Comparison of ENCODE assay signal across 11 mouse cellular contexts in genomic region chr12:99348940-99349649, GRCm38 (mm10).
DNase-seq lines count a peak whose midpoint lies in the region; ATAC-seq lines count a peak whose summit lies in the region.
"Had no signal": no experiment of that assay in that cellular context is flagged by ENCODE, and none has a peak within 500 bp of the region (broad histone marks: within the 10 kb centered on the region; RNA-seq: fewer than 3 reads in every experiment).

No protein-coding gene starts in this region.

- no peak overlapping the region for H3K4me2 ChIP-seq in kidney, embryonic 14.5 days (replicated peaks; ENCODE audit: low read depth, low read length)
- no peak overlapping the region for H3K4me2 ChIP-seq in embryonic facial prominence, embryonic 15.5 days (replicated peaks)
- H3K4me2 ChIP-seq in hindbrain, embryonic 14.5 days (replicated peaks): no peak overlapping the region
- H3K4me2 ChIP-seq: embryonic facial prominence, embryonic 13.5 days; neural tube, embryonic 13.5 days had no signal

- no peak for DNase-seq in kidney, postnatal 10 days
- DNase-seq in hindbrain, embryonic 14.5 days (ENCODE audit: low spot score): no peak
- DNase-seq in lung, postnatal 10 days: peak; percentile 54
- no peak for DNase-seq in layer of hippocampus, postnatal 25 days (ENCODE audit: extremely low spot score in 1 of 2, low spot score in 1 of 2)
- DNase-seq in urinary bladder, adult 2 months (ENCODE audit: low spot score): no peak
- DNase-seq: cerebellum, adult 8-10 months had no signal

- peaks cover 40% of the 10 kb centered on the region for H3K4me1 ChIP-seq in kidney, embryonic 14.5 days (ENCODE audit: control insufficient read depth, insufficient read depth, low read length)
- peaks cover 57% of the 10 kb centered on the region for H3K4me1 ChIP-seq in embryonic facial prominence, embryonic 15.5 days
- H3K4me1 ChIP-seq in hindbrain, embryonic 14.5 days (replicated peaks; ENCODE audit: control insufficient read depth, insufficient read depth, low read length): peaks cover 35% of the 10 kb centered on the region

- no peaks in the 10 kb centered on the region for H3K27me3 ChIP-seq in kidney, embryonic 14.5 days (ENCODE audit: control insufficient read depth, insufficient read depth, low read length)
- no peaks in the 10 kb centered on the region for H3K27me3 ChIP-seq in embryonic facial prominence, embryonic 15.5 days
- H3K27me3 ChIP-seq in hindbrain, embryonic 14.5 days (ENCODE audit: control insufficient read depth, insufficient read depth, low read length): no peaks in the 10 kb centered on the region
- H3K27me3 ChIP-seq: embryonic facial prominence, embryonic 13.5 days; neural tube, embryonic 13.5 days had no signal

- WGBS in kidney, embryonic 14.5 days: 62% methylated on average over 10 of the region's 10 CpGs
- 72% methylated on average over 10 of the region's 10 CpGs for WGBS in embryonic facial prominence, embryonic 15.5 days
- WGBS in hindbrain, embryonic 14.5 days: 68% methylated on average over 10 of the region's 10 CpGs

- no peaks in the 10 kb centered on the region for H3K36me3 ChIP-seq in kidney, embryonic 14.5 days (ENCODE audit: control insufficient read depth, insufficient read depth, low read length)
- no peaks in the 10 kb centered on the region for H3K36me3 ChIP-seq in embryonic facial prominence, embryonic 15.5 days
- H3K36me3 ChIP-seq in hindbrain, embryonic 14.5 days (replicated peaks; ENCODE audit: control insufficient read depth, insufficient read depth): no peaks in the 10 kb centered on the region
- H3K36me3 ChIP-seq: embryonic facial prominence, embryonic 13.5 days; neural tube, embryonic 13.5 days had no signal

- peak; percentile 48; the same call in 1 of the 2 replicates for ATAC-seq in kidney, embryonic 14.5 days (ENCODE audit: low FRiP score, low TSS enrichment)
- no peak for ATAC-seq in embryonic facial prominence, embryonic 15.5 days (ENCODE audit: insufficient number of reproducible peaks, low FRiP score, low TSS enrichment, low read depth)
- ATAC-seq in hindbrain, embryonic 14.5 days (ENCODE audit: low FRiP score): no peak

- H3K9me3 ChIP-seq in kidney, embryonic 14.5 days (ENCODE audit: control insufficient read depth, low read length): no peaks in the 10 kb centered on the region
- H3K9me3 ChIP-seq in embryonic facial prominence, embryonic 15.5 days (replicated peaks): no peaks in the 10 kb centered on the region
- H3K9me3 ChIP-seq in hindbrain, embryonic 14.5 days (ENCODE audit: control insufficient read depth, low read length): no peaks in the 10 kb centered on the region
- H3K9me3 ChIP-seq: embryonic facial prominence, embryonic 13.5 days; neural tube, embryonic 13.5 days had no signal

- H3K4me3 ChIP-seq in kidney, embryonic 14.5 days (ENCODE audit: low read length): no peak overlapping the region
- H3K4me3 ChIP-seq in embryonic facial prominence, embryonic 15.5 days (replicated peaks): no peak overlapping the region
- no peak overlapping the region for H3K4me3 ChIP-seq in hindbrain, embryonic 14.5 days (replicated peaks; ENCODE audit: low read length)
- H3K4me3 ChIP-seq: embryonic facial prominence, embryonic 13.5 days; neural tube, embryonic 13.5 days had no signal

- no peak overlapping the region for H3K9ac ChIP-seq in kidney, embryonic 14.5 days (ENCODE audit: low read depth, low read length)
- H3K9ac ChIP-seq in embryonic facial prominence, embryonic 15.5 days: no peak overlapping the region
- 0 out of 2 replicates have a peak overlapping the region, but pooled peaks have one; percentile 5 for H3K9ac ChIP-seq in hindbrain, embryonic 14.5 days
- H3K9ac ChIP-seq: embryonic facial prominence, embryonic 13.5 days; neural tube, embryonic 13.5 days had no signal

- no peak overlapping the region for H3K27ac ChIP-seq in kidney, embryonic 14.5 days (ENCODE audit: low read depth, low read length)
- 0 out of 2 replicates have a peak overlapping the region, but pooled peaks have one; percentile 28 for H3K27ac ChIP-seq in embryonic facial prominence, embryonic 15.5 days (replicated peaks)
- H3K27ac ChIP-seq in hindbrain, embryonic 14.5 days: no peak overlapping the region
- H3K27ac ChIP-seq: embryonic facial prominence, embryonic 13.5 days; macrophage; neural tube, embryonic 13.5 days had no signal
